Mouse (Mus musculus) spleen, adult 2 months (tissue): ENCODE data around the gene Sgta. TPM values are rescaled to one million over a fixed set of nuclear protein-coding genes. Genes with fewer than 3 reads are reported as not detected.

Source experiments
- DNase-seq, 2 experiments: peaks; one replicate each; pipeline versions ENCODE4 v3.0.0 to v3.0.0-alpha.2; 2012 to 2021; ENCODE audit warnings: low spot score in 2 of 2, low read depth in 1 of 2
- H3K27ac ChIP-seq: fragments of 200-500 bp; 2 replicates; pipeline ENCODE4 v1.5.1; 2012; ENCODE audit warnings: low read length, inconsistent platforms; ENCODE audit not compliant: insufficient read depth
- H3K27me3 ChIP-seq: fragments of 200-500 bp; 2 replicates; pipeline ENCODE4 v1.6.1; 2012; ENCODE audit warnings: mild to moderate bottlenecking, moderate library complexity, low read length, inconsistent platforms; ENCODE audit not compliant: control insufficient read depth, insufficient read depth
- H3K36me3 ChIP-seq: fragments of 200-500 bp; 2 replicates; pipeline ENCODE4 v1.6.1; 2012; ENCODE audit warnings: mild to moderate bottlenecking, low read length, inconsistent platforms; ENCODE audit not compliant: control insufficient read depth, insufficient read depth
- H3K4me1 ChIP-seq: fragments of 200-500 bp; 2 replicates; pipeline ENCODE4 v1.6.1; 2011; ENCODE audit warnings: inconsistent platforms; ENCODE audit not compliant: control insufficient read depth, insufficient read depth, insufficient read length
- H3K4me3 ChIP-seq: fragments of 200-500 bp; 2 replicates; pipeline ENCODE4 v1.5.1; 2011; ENCODE audit warnings: mild to moderate bottlenecking, inconsistent platforms; ENCODE audit not compliant: insufficient read depth, insufficient read length; ENCODE audit errors: extremely low read depth
- CTCF ChIP-seq: fragments of 200-500 bp; IDR thresholded peaks from 2 replicates; pipeline ENCODE4 v1.5.1; 2011; ENCODE audit warnings: mild to moderate bottlenecking, inconsistent platforms; ENCODE audit not compliant: insufficient read depth, insufficient read length, insufficient replicate concordance; ENCODE audit errors: extremely low read depth
- POLR2A ChIP-seq: fragments of 200-500 bp; IDR thresholded peaks from 2 replicates; pipeline ENCODE4 v1.6.1; 2011; ENCODE audit warnings: low read depth, low read length, inconsistent platforms
- WGBS: fragments of 180-500 bp; shearing (Covaris S2); methylation state at CpG from one replicate; pipeline ENCODE4 v1.1.7; 2018; 5-methylcytosine and 5-hydroxymethylcytosine counted together
- polyA plus RNA-seq: library from polyadenylated mRNA; depleted of rRNA; stranded (reverse); fragments of >200 nt; gene quantifications from 2 replicates; pipeline ENCODE4 v1.2.3, GENCODE M21; 2012

The Sgta gene
- polyA plus RNA-seq, 1 experiment: 88.8 TPM

GRCm38 (mm10) chr10:81026857-81027256 is 33.1 kb downstream of the Sgta start:
- peaks cover 11% of the 10 kb centered on the region for H3K36me3 ChIP-seq
- TF ChIP-seq CTCF (no peak), POLR2A (no peak)
- no peak for DNase-seq
- H3K27ac ChIP-seq: no peak overlapping the region
- WGBS: 92% methylated on average over 5 of the region's 5 CpGs
- H3K4me3 ChIP-seq: no peak overlapping the region
- H3K4me1 ChIP-seq: no peaks in the 10 kb centered on the region
- peaks cover 12% of the 10 kb centered on the region for H3K27me3 ChIP-seq

- Histone ChIP-seq H3K27me3 (peaks cover 12% of the 10 kb centered on the region), H3K4me3 (no peak within 1 kb of the TSS), H3K4me1 (no peaks in the 10 kb centered on the region), H3K36me3 (peaks cover 3% of the 10 kb centered on the region; the same call in 1 of the 2 replicates), H3K27ac (no peak within 1 kb of the TSS)
- WGBS: 57% methylated on average over 12 of the region's 12 CpGs
- no peak for TF ChIP-seq POLR2A
- TF ChIP-seq CTCF: no peak
- DNase-seq: no peak
Observed at GRCm38 (mm10) chr10:81025639-81026275, 34.2 kb downstream of the Sgta start, which contains the start of gene Diras1. Gene Diras1 (minus strand): TSS chr10:81025662.

GRCm38 (mm10) chr10:81025047-81025621 is 34.8 kb downstream of the Sgta start:
- DNase-seq: no peak
- peaks cover 1% of the 10 kb centered on the region; the same call in 1 of the 2 replicates for H3K36me3 ChIP-seq
- no peak for TF ChIP-seq POLR2A
- no peak for TF ChIP-seq CTCF
- H3K4me1 ChIP-seq: no peaks in the 10 kb centered on the region
- peaks cover 12% of the 10 kb centered on the region for H3K27me3 ChIP-seq
- H3K27ac ChIP-seq: no peak overlapping the region
- 4% methylated on average over 30 of the region's 43 CpGs for WGBS
- no peak overlapping the region for H3K4me3 ChIP-seq

GRCm38 (mm10) chr10:81024346-81024937 is 35.5 kb downstream of the Sgta start:
- Histone ChIP-seq H3K4me3 (no peak overlapping the region), H3K27ac (no peak overlapping the region), H3K36me3 (no peaks in the 10 kb centered on the region), H3K27me3 (peaks cover 12% of the 10 kb centered on the region), H3K4me1 (no peaks in the 10 kb centered on the region)
- DNase-seq: no peak
- TF ChIP-seq POLR2A (no peak), CTCF (no peak)
- WGBS: 78% methylated on average over 5 of the region's 5 CpGs

GRCm38 (mm10) chr10:81022744-81023143 is 37.2 kb downstream of the Sgta start:
- no peak for DNase-seq
- Histone ChIP-seq H3K27me3 (peaks cover 12% of the 10 kb centered on the region), H3K36me3 (no peaks in the 10 kb centered on the region), H3K4me1 (no peaks in the 10 kb centered on the region), H3K4me3 (no peak overlapping the region), H3K27ac (no peak overlapping the region)
- 70% methylated on average over 8 of the region's 8 CpGs for WGBS
- TF ChIP-seq CTCF (no peak), POLR2A (no peak)

- no peak for DNase-seq
- Histone ChIP-seq H3K4me1 (no peaks in the 10 kb centered on the region), H3K4me3 (no peak overlapping the region), H3K27me3 (peaks cover 12% of the 10 kb centered on the region), H3K36me3 (no peaks in the 10 kb centered on the region), H3K27ac (no peak overlapping the region)
- 10% methylated on average over 26 of the region's 26 CpGs for WGBS
- TF ChIP-seq CTCF: no peak
- TF ChIP-seq POLR2A: no peak
Observed at GRCm38 (mm10) chr10:81021547-81022110, 38.4 kb downstream of the Sgta start.

GRCm38 (mm10) chr10:81020207-81020606 is 39.8 kb downstream of the Sgta start:
- H3K27ac ChIP-seq: no peak overlapping the region
- peaks cover 7% of the 10 kb centered on the region for H3K27me3 ChIP-seq
- no peaks in the 10 kb centered on the region for H3K36me3 ChIP-seq
- H3K4me3 ChIP-seq: no peak overlapping the region
- 75% methylated on average over 2 of the region's 2 CpGs for WGBS
- TF ChIP-seq POLR2A: no peak
- TF ChIP-seq CTCF: no peak
- no peak for DNase-seq
- no peaks in the 10 kb centered on the region for H3K4me1 ChIP-seq
